Mouse (Mus musculus) CH12.LX (cell line): ENCODE measurements at regions not wholly inside any gene's neighbourhood (a gene's known extent, or its start where the extent isn't known, plus 50 kb on each side); places are given as distances from the start of the nearest gene placed in this dataset.

ENCODE experiments used
- DNase-seq: peaks from one replicate; pipeline ENCODE4 v3.0.0-alpha.2; 2013; ENCODE audit errors: extremely low read depth
- H3K27ac ChIP-seq: 2 replicates; pipeline ENCODE4 v1.5.1; 2012; ENCODE audit warnings: low read depth, mild to moderate bottlenecking, control low read depth, moderate library complexity; ENCODE audit not compliant: insufficient read depth
- H3K27me3 ChIP-seq: replicated peaks from 2 replicates; pipeline ENCODE3; 2012; ENCODE audit warnings: inconsistent platforms
- H3K36me3 ChIP-seq, 2 experiments: replicated peaks in 1 of 2; 2 replicates each; pipeline versions ENCODE3 to v1.6.1; 2012; ENCODE audit warnings: inconsistent platforms in 1 of 2, low read length in 1 of 2, mild to moderate bottlenecking in 1 of 2, mixed read lengths in 1 of 2, moderate library complexity in 1 of 2; ENCODE audit not compliant: control insufficient read depth in 1 of 2, insufficient read depth in 1 of 2
- H3K4me1 ChIP-seq, 2 experiments: 2 replicates each; pipeline ENCODE4 v1.6.1; 2012; ENCODE audit warnings: inconsistent platforms in 1 of 2, moderate library complexity in 1 of 2; ENCODE audit not compliant: insufficient read depth in 2 of 2, control insufficient read depth in 1 of 2
- H3K4me2 ChIP-seq: 2 replicates; pipeline ENCODE4 v1.6.1; 2012; ENCODE audit warnings: low read depth, mild to moderate bottlenecking, control low read depth; ENCODE audit not compliant: poor library complexity, insufficient read depth, severe bottlenecking
- H3K4me3 ChIP-seq, 3 experiments: fragments of 150-350 bp in 1 of 3; sonication (generic) in 1 of 3; replicated peaks in 1 of 3; 2 replicates each; pipeline versions ENCODE3 to v1.5.1; 2011 to 2012; ENCODE audit warnings: low read depth in 2 of 3, low read length in 2 of 3, mild to moderate bottlenecking in 2 of 3, moderate library complexity in 2 of 3, control low read depth in 1 of 3, improper control_type of control experiment in 1 of 3, inconsistent platforms in 1 of 3, mixed read lengths in 1 of 3; ENCODE audit not compliant: poor library complexity in 1 of 3
- H3K79me2 ChIP-seq: replicated peaks from 2 replicates; pipeline ENCODE4 v1.6.1; 2012; ENCODE audit warnings: mild to moderate bottlenecking, moderate library complexity; ENCODE audit not compliant: control insufficient read depth, poor library complexity, insufficient read depth, severe bottlenecking; ENCODE audit errors: extremely low read depth
- H3K9ac ChIP-seq: 2 replicates; pipeline ENCODE4 v1.6.1; 2012; ENCODE audit warnings: low read depth, mild to moderate bottlenecking, control low read depth, moderate library complexity; ENCODE audit not compliant: insufficient read depth
- H3K9me3 ChIP-seq: replicated peaks from 2 replicates; pipeline ENCODE3; 2012; ENCODE audit warnings: low read length, inconsistent platforms, mixed read lengths
- BHLHE40 ChIP-seq: IDR thresholded peaks from 2 replicates; pipeline ENCODE4 v1.6.1; 2011; ENCODE audit warnings: mild to moderate bottlenecking, low read depth, low read length, improper control_type of control experiment
- CTCF ChIP-seq, 2 experiments: IDR thresholded peaks in 1 of 2; conservative IDR thresholded peaks in 1 of 2; 2 replicates each; pipeline ENCODE4 v1.5.1; 2011 to 2012; ENCODE audit warnings: low read depth in 2 of 2, low read length in 2 of 2, improper control_type of control experiment in 1 of 2, inconsistent platforms in 1 of 2, mild to moderate bottlenecking in 1 of 2, moderate library complexity in 1 of 2
- ELF1 ChIP-seq: IDR thresholded peaks from 2 replicates; pipeline ENCODE4 v1.6.1; 2014; ENCODE audit warnings: low read depth, mild to moderate bottlenecking, inconsistent platforms, low read length, improper control_type of control experiment
- EP300 ChIP-seq: IDR thresholded peaks from 2 replicates; pipeline ENCODE4 v1.6.1; 2011; ENCODE audit warnings: low read length, improper control_type of control experiment
- ETS1 ChIP-seq: conservative IDR thresholded peaks from 2 replicates; pipeline ENCODE4 v1.6.1; 2012; ENCODE audit warnings: low read depth, mild to moderate bottlenecking, inconsistent platforms, low read length, improper control_type of control experiment, moderate library complexity
- GABPA ChIP-seq: IDR thresholded peaks from 2 replicates; pipeline ENCODE4 v1.6.1; 2012; ENCODE audit warnings: low read depth, low read length, improper control_type of control experiment, inconsistent platforms; ENCODE audit not compliant: insufficient replicate concordance
- IRF4 ChIP-seq: IDR thresholded peaks from 2 replicates; pipeline ENCODE4 v1.6.1; 2014; ENCODE audit warnings: low read depth, mild to moderate bottlenecking, inconsistent platforms, low read length, improper control_type of control experiment
- JUN ChIP-seq: IDR thresholded peaks from 2 replicates; pipeline ENCODE4 v1.6.1; 2011; ENCODE audit warnings: low read depth, mild to moderate bottlenecking, low read length, improper control_type of control experiment, moderate library complexity; ENCODE audit not compliant: insufficient read depth
- MAZ ChIP-seq: IDR thresholded peaks from 2 replicates; pipeline ENCODE4 v1.6.1; 2012; ENCODE audit warnings: low read depth, mild to moderate bottlenecking, inconsistent platforms, low read length, improper control_type of control experiment, moderate library complexity
- MXI1 ChIP-seq: IDR thresholded peaks from 2 replicates; pipeline ENCODE4 v1.6.1; 2011; ENCODE audit warnings: mild to moderate bottlenecking, low read depth, low read length, improper control_type of control experiment
- MYC ChIP-seq: IDR thresholded peaks from 2 replicates; pipeline ENCODE4 v1.6.1; 2011; ENCODE audit warnings: low read depth, mild to moderate bottlenecking, improper control_type of control experiment, low read length
- NELFE ChIP-seq: IDR thresholded peaks from 2 replicates; pipeline ENCODE4 v1.6.1; 2011; ENCODE audit warnings: low read depth, low read length, improper control_type of control experiment
- POLR2AphosphoS2 ChIP-seq: IDR thresholded peaks from 2 replicates; pipeline ENCODE4 v1.6.1; 2011; ENCODE audit warnings: low read depth, low read length, improper control_type of control experiment
- SIN3A ChIP-seq: IDR thresholded peaks from 2 replicates; pipeline ENCODE4 v1.6.1; 2012; ENCODE audit warnings: low read length, improper control_type of control experiment, inconsistent platforms
- ZKSCAN1 ChIP-seq: IDR thresholded peaks from 2 replicates; pipeline ENCODE4 v1.6.1; 2012; ENCODE audit warnings: low read depth, inconsistent platforms, low read length, improper control_type of control experiment, borderline replicate concordance
- dilution Hi-C: fragments of 300-500 bp; cut with MboI; formaldehyde crosslinking; loops from 2 replicates; pipeline ENCODE4 v1.14.3; 2020; ENCODE audit warnings: low sequenced_read_pairs; ENCODE audit not compliant: extremely low pct_unique_long_range_greater_than_20kb, extremely low pct_ligation_motif_present
- in situ Hi-C: fragments of 300-500 bp; cut with MboI; formaldehyde crosslinking; loops from 3 replicates; pipeline ENCODE4 v1.14.3; 2019; ENCODE audit warnings: low sequenced_read_pairs, low pct_ligation_motif_present, low pct_unique_long_range_greater_than_20kb, mixed read lengths

GRCm38 (mm10) chr13:31181530-31181929 is 207.5 kb downstream of the Gm5447 start:
- no peak for TF ChIP-seq MXI1
- TF ChIP-seq ETS1: no peak
- no peak for TF ChIP-seq CTCF (conservative IDR thresholded peaks at IDR 0.05 in 1 of 2, IDR thresholded peaks at IDR 0.05 in 1 of 2; ENCODE audit: low read depth in 2 of 2, low read length in 2 of 2)
- no peak for TF ChIP-seq SIN3A
- no peak for TF ChIP-seq ELF1
- TF ChIP-seq MAZ: no peak
- TF ChIP-seq NELFE: no peak
- no peak for TF ChIP-seq MYC
- no peak for TF ChIP-seq JUN
- no peak for TF ChIP-seq IRF4
- no peaks in the 10 kb centered on the region for H3K27me3 ChIP-seq
- DNase-seq: no peak
- dilution Hi-C loops (no loop called here), in situ Hi-C loops (loop anchor here (25.0 kb wide), 1 partner anchor 294 kb away; no protein-coding TSS in a partner anchor)
- H3K27ac ChIP-seq: no peak overlapping the region
- peaks cover 10 to 47% of the 10 kb centered on the region in 2 experiments for H3K4me1 ChIP-seq
- no peak overlapping the region for H3K9ac ChIP-seq
- no peak overlapping the region for H3K4me3 ChIP-seq
- H3K79me2 ChIP-seq: no peaks in the 10 kb centered on the region
- no peaks in the 10 kb centered on the region for H3K9me3 ChIP-seq
- H3K36me3 ChIP-seq: no peaks in the 10 kb centered on the region
- H3K4me2 ChIP-seq: no peak overlapping the region

- Histone ChIP-seq H3K36me3 (no peaks in the 10 kb centered on the region), H3K27ac (no peak overlapping the region), H3K4me3 (peak overlapping the region in 1 of 3 experiments; percentile 43), H3K4me1 (peaks cover 8 to 42% of the 10 kb centered on the region in 2 experiments), H3K9ac (no peak overlapping the region), H3K79me2 (no peaks in the 10 kb centered on the region), H3K9me3 (no peaks in the 10 kb centered on the region), H3K27me3 (no peaks in the 10 kb centered on the region), H3K4me2 (0 out of 2 replicates have a peak overlapping the region, but pooled peaks have one; percentile 7)
- TF ChIP-seq NELFE: no peak
- no peak for TF ChIP-seq GABPA
- TF ChIP-seq ELF1: no peak
- no peak for TF ChIP-seq ZKSCAN1
- TF ChIP-seq EP300: peak; percentile 37; the same call in 1 of the 2 replicates
- TF ChIP-seq BHLHE40: peak; percentile 33; the same call in 1 of the 2 replicates
- TF ChIP-seq ETS1: peak; percentile 72
- TF ChIP-seq POLR2AphosphoS2: no peak
- dilution Hi-C loops (no loop called here), in situ Hi-C loops (loop anchor here (25.0 kb wide), 1 partner anchor 298 kb away; no protein-coding TSS in a partner anchor)
- peak; percentile 71 for DNase-seq
Measured at GRCm38 (mm10) chr13:31184845-31185834, 211.1 kb downstream of the Gm5447 start.
